Mouse (Mus musculus) MN1 (cell line): ENCODE data around the gene Fcgbp.
"Not testable (repeated sequence)": the region's sequence is repeated elsewhere in the genome, so short reads cannot be mapped to it uniquely, and the experiment has no call there.

ENCODE experiments used
- DNase-seq: peaks from one replicate; pipeline ENCODE4 v3.0.0-alpha.2; 2016; ENCODE audit warnings: low spot score

Gene Fcgbp

GRCm38 (mm10) chr7:28070531-28071298 lies at the start of gene Fcgbp:
TSS of gene Fcgbp (plus strand) at chr7:28071236.
- no peak for DNase-seq

GRCm38 (mm10) chr7:28044524-28044923 lies 26.5 kb upstream of the Fcgbp start:
- DNase-seq = no peak

- DNase-seq = peak; percentile 98
Observed at GRCm38 (mm10) chr7:28049476-28050409, 21.3 kb upstream of the Fcgbp start, which contains the start of gene Psmc4. TSS of gene Psmc4 (minus strand) at chr7:28050101.

- no peak for DNase-seq
Observed at GRCm38 (mm10) chr7:28050584-28050983, 20.5 kb upstream of the Fcgbp start.

- peak; percentile 8 for DNase-seq
Observed at GRCm38 (mm10) chr7:28053046-28053930, 17.7 kb upstream of the Fcgbp start.

- DNase-seq = no peak
Observed at GRCm38 (mm10) chr7:28059972-28060371, 11.1 kb upstream of the Fcgbp start.

- no peak for DNase-seq
Observed at GRCm38 (mm10) chr7:28068661-28069060, 2.4 kb upstream of the Fcgbp start.

- DNase-seq = no peak
Observed at GRCm38 (mm10) chr7:28069546-28070172, 1.4 kb upstream of the Fcgbp start.

GRCm38 (mm10) chr7:28084215-28084614 lies 13.2 kb downstream of the Fcgbp start:
- DNase-seq = no peak

- DNase-seq = no peak
Observed at GRCm38 (mm10) chr7:28086236-28086635, 15.2 kb downstream of the Fcgbp start.

GRCm38 (mm10) chr7:28093541-28093940 lies 22.5 kb downstream of the Fcgbp start:
- DNase-seq = no peak

GRCm38 (mm10) chr7:28099101-28099500 lies 28.1 kb downstream of the Fcgbp start:
- no peak for DNase-seq

GRCm38 (mm10) chr7:28100596-28101590 lies 29.9 kb downstream of the Fcgbp start:
- peak; percentile 17 for DNase-seq

GRCm38 (mm10) chr7:28102936-28103335 lies 31.9 kb downstream of the Fcgbp start:
- DNase-seq = not testable (repeated sequence)

GRCm38 (mm10) chr7:28104670-28105069 lies 33.6 kb downstream of the Fcgbp start:
- DNase-seq = no peak

- DNase-seq = no peak
Observed at GRCm38 (mm10) chr7:28106241-28106640, 35.2 kb downstream of the Fcgbp start.

GRCm38 (mm10) chr7:28114648-28115047 lies 43.6 kb downstream of the Fcgbp start:
- DNase-seq = no peak

GRCm38 (mm10) chr7:28129166-28129565 lies 58.1 kb downstream of the Fcgbp start, which contains the start of gene 9530053A07Rik:
TSS of gene 9530053A07Rik (plus strand) at chr7:28129466.
- DNase-seq = no peak

- DNase-seq = peak; percentile 57
Observed at GRCm38 (mm10) chr7:28137613-28138012, 66.6 kb downstream of the Fcgbp start.

- DNase-seq = peak; percentile 61
Observed at GRCm38 (mm10) chr7:28148263-28148662, 77.2 kb downstream of the Fcgbp start.
